Mouse (Mus musculus) ovary, postnatal 10 days (tissue): ENCODE results near the gene Sf3b4.
A peak's percentile ranks its signal among the peaks of the same experiment; 100 is the strongest.

Source experiments
- DNase-seq: peaks from one replicate; pipeline ENCODE4 v3.0.0; 2022; ENCODE audit warnings: low spot score

Gene Sf3b4

GRCm38 (mm10) chr3:96172197-96173178 is at the start of gene Sf3b4:
Gene Sf3b4, plus strand, starts transcription at chr3:96172332.
- peak; percentile 68 for DNase-seq

DNA sequence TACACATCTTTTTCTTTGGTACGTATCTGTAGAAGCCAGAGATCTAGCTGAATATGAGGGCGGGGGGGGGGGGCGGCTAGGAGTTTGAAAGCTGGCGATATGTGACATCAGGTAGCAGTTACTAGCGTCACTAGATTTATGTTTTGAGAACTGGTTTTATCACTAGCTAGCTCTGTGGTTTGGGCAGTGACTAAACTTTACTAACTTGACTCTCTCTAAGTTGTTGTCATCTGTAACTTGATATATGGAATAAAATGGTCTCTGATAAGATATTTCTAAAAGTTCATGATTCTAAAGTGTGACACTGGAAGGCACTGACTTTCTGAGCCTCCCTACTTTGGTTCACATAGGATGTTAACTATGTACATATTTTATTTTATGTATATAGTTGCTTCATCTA is 47.9 kb upstream of the Sf3b4 start:
- no peak for DNase-seq

DNA sequence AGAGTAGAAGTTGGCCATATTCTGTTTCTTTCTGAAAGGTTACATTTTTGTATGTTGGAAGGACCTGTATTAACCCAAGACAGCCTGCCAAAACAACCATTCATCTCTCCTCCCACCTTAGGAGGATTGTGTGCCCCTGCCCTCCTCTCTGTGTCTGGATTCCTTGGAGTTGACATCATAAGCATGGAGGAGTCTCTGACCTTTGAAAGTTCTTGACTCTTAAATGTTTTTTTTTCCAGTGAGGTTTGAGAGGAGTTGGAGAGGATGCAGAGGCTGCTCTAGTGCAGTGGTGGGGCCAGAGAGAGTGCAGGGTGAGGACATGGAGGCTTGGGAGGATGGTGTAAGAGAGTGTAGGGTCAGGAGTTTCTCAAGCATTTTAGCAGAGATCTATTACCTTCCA is 44.0 kb upstream of the Sf3b4 start:
- no peak for DNase-seq

DNA sequence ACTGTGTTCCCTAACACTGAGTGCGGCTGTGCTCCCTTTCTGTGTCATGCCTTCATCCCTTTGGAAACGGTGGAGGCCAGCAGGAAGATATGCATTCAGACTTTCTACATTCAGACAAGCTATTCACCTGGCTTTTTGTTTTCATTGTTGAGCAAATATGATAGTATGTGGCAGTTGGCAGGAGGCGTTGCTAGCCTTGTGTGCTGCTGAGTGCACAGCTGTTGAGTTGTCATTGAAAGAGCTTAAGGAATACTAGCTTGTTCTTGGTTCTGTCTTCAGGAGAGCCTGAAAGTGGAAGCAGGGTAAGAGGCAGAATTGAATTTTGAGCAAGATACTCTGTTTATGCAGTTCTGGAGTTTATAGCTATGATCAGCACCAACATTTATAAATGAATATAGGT is 39.7 kb upstream of the Sf3b4 start:
- DNase-seq = no peak

DNA sequence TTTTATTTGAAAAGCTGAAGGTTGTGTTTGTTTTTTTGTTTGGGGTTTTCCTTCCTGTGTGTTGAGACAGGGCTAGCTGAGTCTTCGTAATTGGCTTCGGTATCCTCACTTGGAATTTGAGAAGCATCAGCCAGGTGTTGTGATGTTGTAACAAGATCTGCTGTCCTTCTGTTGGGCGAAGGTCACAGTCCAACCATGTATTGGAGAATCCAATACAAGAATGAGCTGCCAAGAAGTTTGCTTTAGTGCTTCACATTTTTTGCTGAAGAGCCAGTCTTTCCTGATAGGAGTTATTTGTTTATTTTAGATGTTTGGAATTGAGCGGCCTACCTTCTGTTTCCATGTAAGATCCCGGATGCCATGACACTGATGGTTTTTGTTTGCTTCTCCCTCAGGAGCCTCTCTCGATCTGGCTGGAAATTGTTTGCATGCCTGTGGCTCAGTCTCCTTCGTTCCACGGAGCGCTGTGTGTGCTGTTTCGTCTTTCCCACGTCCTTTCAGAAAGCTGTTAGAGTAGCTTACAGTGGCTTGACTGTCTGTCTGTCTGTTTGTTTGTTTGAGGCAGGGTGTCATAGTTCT is 38.7 kb upstream of the Sf3b4 start:
- DNase-seq = no peak

DNA sequence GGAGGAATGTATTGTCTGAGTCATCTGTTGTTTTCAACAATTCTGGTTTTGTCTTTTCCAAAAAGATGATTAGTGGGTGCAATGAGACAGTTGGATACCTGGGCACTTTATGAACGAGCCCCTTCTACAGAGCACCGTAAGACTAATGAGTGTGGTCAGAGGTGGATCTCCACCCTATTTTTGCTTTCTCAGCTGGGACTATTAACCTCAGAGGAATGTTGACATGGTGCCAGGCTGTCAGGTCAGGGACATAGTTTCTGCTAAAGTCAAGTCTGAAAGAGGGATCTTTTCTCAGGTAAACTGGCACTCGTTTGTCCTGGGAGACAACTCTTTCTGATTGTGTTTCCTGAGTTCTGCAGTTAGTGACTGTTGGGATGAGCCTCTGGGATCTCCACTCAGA is 37.1 kb upstream of the Sf3b4 start:
- no peak for DNase-seq

DNA sequence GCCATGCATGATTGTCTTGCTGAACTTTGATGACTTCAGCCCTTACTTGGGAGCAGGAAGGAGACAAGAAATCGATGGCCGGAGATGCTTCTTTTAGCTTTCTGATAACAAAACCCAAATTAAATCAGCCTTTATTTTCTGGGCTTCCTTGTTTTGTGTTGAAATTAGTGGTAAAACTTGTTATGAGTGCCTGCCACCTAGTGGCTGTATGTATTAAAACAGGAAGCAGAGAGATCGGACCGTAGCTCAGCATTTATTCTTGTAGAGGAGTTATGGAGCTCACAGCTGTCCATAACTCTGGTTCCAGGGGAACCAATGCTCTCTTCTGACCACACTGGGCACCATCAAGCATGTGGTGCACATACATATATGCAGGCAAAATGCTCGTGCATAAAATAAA is 24.2 kb upstream of the Sf3b4 start:
- no peak for DNase-seq

DNA sequence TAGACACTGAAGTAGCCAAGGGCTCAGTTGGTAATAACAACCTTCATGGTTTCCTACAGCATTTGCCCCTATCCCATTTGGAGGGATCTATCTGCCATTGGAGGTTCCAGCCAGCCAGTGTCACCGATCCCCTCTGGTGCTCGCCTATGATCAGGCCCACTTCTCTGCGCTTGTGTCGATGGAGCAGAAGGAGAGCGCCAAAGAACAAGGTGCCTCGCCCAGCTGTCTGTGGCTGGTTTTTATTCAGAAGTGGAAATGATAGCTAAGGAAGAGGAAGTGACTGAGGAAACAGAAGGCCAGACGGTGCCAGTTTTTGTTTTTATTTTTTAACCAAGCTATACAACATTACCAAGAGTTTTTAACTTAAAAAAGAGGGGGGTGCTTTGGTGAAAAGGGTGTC is 20.3 kb upstream of the Sf3b4 start:
- no peak for DNase-seq

DNA sequence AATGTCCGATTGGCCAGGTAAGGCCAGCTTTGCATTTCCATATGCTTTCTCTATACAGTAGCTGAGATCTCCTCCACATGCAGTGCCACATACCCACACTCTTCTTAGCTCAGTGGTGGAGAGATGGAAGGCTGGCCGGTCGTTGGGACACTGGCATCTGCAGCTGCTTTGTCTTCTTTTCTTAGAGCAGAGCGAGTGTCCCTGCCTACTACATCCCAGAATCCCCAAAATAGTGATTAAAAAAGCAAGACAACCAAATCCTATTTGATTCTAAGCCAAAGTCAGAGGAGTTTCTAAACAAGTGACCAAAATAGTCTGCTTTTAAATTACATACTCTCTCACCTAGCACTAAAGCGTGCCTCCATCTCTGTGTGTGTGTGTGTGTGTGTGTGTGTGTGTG is 19.5 kb upstream of the Sf3b4 start:
- no peak for DNase-seq

DNA sequence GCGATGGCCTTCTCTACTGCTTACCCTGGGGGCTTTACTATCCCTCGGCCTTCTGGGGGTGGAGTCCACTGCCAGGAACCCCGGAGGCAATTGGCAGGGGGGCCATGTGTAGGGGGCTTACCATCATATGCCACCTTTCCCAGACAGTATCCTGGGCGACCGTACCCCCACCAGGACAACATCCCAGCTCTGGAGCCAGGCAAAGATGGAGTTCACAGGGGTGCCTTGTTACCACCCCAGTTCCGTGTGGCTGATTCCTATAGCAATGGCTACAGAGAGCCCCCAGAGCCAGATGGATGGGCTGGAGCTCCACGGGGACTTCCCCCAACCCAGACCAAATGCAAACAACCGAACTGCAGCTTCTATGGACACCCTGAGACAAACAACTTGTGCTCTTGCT is 16.6 kb upstream of the Sf3b4 start:
- no peak for DNase-seq

- no peak for DNase-seq
Measured at GRCm38 (mm10) chr3:96159820-96160219, 12.3 kb upstream of the Sf3b4 start.

GRCm38 (mm10) chr3:96160222-96160802 is 11.8 kb upstream of the Sf3b4 start:
- DNase-seq = no peak

GRCm38 (mm10) chr3:96160803-96161516 is 11.2 kb upstream of the Sf3b4 start:
- DNase-seq = no peak

DNA sequence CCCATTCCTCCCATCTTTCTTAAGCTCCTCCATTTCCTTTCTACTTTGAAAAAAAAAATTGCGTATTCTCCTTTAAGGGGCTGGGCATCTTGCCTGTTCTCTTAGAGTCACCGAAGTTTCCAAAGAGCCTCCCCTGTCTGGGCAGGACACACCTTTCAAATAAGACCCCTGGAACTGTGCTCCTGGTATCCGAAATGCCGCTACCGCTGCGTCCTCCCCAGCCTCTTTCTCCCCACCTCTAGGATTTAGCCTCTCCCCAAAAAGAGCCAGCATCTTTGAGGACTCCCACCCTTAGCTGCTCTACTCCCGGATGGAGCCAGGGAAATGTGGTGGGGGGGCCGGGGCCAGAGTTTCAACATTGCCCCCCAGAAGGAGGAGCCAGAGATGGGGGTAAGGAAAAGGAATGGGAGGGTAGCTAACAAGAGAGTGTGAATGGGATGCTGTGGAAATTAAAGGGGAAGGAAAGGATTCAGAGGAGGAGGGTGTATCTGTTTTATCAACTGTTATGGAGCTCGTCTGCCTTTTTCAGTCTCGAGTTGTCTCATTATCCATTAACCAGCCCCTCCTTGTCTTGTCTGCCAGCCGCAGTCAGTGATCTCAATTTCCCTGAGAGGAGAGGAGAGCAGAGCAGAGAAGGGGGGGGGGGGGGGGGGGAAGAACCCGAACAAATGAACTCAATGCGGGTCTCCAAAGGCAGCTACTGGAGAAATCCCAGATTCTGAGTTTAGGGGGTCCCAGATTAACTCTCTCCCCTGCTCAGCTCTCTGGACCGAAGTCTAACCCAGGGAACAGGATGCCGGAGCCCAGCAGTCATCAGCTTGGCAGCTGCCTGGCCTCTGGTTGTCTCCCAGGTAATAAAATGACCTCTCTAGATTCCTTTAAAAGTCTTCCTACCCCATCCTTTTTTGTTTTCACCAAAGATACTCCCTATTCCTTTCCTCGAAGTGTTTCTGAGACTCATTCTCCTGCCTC is 10.0 kb upstream of the Sf3b4 start, which contains the start of gene Mtmr11:
Gene Mtmr11, plus strand, starts transcription at position 136 of the 972 bp plus-strand sequence.
- no peak for DNase-seq

DNA sequence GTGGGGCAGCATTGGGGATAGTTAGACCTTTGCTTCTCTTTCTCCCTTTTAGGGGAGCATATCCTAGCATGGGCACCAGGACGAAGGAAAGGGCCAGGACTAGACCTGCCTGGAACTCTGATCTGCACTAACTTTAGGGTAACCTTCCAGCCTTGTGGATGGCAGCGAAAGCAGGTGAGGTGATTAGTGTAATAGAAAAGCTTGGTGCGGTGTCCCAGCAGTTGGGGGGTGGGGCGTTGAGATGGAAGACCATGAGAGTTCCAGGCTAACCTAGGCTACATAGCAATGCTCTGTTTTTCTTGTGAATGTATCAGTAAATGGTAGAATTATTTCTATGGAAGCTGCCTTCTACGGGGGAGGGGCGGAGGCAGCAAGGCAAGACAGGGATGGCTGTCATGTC is 9.1 kb upstream of the Sf3b4 start:
- no peak for DNase-seq

- no peak for DNase-seq
Measured at GRCm38 (mm10) chr3:96168466-96169158, 3.5 kb upstream of the Sf3b4 start.

- no peak for DNase-seq
Measured at GRCm38 (mm10) chr3:96170276-96170675, 1.9 kb upstream of the Sf3b4 start.

DNA sequence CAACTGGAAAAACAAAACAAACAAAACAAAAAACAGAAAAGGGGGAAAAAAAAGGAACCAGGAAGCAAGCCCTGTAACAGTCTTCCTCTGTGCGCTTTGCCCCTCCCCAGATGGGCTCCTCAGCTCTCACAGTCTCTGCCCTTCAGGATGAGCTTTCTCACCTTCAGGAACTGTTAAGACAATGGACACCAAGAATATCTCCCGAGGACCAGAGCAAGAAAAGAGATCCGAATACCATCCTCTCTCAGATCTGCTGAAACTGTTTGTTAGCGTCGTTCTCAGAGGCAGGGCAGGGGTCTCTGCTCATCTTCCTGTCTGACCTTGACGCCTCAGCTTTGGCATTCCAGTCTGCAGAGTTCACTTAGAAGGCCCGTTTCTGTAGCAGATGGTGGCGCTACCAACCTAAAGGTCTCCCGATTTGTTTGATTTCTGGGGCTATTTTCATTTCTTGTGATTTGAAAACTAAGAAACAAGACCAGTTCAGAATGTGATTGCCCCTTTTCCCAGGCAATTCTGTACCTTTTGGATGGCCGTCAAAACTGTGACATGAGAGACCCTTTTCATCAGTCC is 1.1 kb upstream of the Sf3b4 start:
- no peak for DNase-seq

- DNase-seq = no peak
Measured at GRCm38 (mm10) chr3:96171583-96172196, 442 bp upstream of the Sf3b4 start.

- no peak for DNase-seq
Measured at GRCm38 (mm10) chr3:96173185-96173584, 1.1 kb downstream of the Sf3b4 start.
